Mouse (Mus musculus) telencephalon, adult 2 months (tissue): Measurements from ENCODE around the gene Olfr1444.

Experiments
- DNase-seq: peaks from one replicate; pipeline ENCODE4 v3.0.0-alpha.2; 2011; ENCODE audit warnings: low read depth, low spot score

Gene Olfr1444

DNA sequence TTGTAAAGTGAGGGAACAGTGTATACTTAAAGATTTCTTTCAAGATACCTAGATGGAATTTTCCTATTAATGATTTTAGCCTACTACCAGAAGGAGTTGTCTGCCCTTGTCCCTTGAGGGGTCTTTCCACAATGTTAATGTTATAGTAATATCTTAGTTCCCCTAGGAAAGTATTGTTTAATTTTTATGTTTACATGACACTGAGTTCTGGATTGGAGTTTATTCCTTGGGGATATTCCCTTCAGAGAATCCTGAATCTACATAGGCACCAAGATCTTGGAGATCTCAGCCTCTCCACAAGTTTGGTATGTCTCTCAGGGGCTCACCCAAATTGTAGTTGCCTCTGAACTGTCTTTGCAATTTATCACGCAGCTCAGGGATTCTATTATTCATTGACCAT is at the start of gene Olfr1444:
TSS of gene Olfr1444 (plus strand) at position 301 of the 400 bp plus-strand sequence.
- DNase-seq, result no peak

DNA sequence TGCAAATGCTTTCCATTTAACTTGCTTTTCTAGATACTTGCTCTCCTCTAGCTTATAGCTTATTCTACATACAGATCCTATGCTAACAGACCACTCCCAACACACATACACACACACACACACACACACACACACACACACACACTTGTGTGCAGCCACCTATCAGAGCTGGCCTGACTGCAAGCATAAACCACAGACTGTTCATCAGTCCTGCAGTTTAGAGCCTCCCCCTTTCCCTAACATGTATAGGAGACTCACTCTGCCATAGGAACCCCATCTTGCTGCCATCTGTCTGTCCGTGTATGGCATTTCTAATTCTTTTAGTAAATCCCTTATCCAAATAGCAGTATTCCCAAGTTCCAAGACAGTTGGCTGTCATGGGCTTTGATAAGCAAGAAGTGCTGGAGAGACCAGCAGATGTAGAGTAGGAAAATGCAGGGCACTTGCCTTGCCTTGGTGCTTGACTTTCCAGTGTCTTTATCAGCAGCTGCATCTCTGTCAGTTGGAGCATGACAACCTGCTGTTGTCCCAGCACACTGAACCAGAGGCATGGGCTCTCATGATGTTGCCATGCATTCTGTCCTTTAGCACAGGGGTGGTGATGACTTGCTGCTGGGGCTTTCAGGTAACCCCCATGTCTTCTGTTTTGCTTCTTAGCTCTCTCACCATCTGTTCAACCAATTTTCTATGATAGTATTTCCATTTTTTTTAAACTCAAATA is 44.3 kb upstream of the Olfr1444 start:
- no peak for DNase-seq

DNA sequence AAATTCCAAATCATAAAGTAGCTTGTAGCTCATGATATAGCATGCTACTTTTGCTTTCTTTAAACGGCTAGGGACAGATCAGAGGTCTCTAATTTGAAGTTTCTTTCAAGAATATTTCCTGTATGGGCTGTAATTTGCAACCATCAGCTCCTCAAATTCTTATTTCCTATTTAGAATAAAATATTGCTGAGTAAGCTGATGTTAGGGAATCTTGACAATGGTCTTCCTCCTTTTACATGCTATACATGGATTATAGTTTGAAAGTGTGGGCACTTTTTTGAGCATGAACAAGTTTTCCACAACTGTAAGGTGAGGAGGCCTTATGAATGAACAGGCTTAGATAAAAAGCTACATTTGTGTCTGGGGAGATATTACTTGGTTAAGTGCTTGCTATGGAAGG is 43.2 kb upstream of the Olfr1444 start:
- DNase-seq, result no peak

DNA sequence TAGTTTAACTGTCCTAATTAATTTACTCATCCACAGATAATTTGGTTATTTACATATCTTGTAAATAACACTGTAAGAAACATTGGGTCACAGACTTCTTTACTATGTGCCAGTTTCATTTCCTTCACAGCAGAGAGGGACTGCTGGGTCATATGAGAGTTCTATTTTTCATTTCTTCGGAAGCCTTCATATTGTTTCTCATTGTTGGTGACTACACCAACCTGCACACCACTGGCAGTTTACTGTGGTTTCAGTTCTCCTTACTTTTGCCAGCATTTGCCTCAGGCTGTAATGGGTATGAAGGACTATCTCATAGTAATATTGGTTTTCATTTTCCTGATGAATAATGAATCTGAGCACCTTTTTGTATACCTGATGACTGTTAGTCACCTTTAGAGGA is 38.6 kb upstream of the Olfr1444 start:
- DNase-seq, result no peak

DNA sequence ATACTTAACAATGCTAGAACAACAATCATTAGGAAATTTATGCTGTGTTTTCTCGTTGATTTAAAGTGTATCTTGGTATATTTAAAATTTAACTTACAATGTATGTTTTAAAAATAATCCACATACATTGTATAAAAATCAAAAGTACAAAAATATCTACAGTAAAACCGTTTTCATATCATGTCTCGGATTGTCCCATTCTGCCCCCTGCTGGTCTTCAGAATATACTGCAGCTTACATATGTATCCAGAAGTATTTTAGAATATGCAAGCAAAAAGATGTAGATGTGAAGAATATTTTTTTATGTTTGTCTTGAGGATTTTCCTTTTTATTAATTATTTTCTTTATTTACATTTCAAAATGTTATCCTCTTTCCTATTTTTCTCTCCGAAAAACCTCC is 36.7 kb upstream of the Olfr1444 start:
- DNase-seq, result no peak

DNA sequence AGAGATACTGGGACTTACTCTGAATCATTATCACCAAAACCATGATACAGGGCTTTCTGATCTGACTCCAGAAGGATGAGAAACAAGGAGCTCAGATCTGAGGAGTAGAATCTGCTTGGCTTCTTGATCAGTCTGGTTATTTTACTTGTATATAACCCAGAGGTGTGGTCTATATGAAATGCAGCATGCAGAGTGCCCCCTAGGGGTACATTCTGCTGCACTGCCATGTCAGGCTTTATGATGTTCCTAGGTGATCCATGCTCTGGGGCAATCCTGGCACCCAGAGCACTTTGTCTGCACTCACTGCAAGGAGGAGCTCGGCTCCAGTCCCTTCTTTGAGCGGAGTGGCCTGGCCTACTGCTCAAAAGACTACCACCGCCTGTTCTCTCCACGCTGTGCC is 32.5 kb upstream of the Olfr1444 start:
- no peak for DNase-seq

DNA sequence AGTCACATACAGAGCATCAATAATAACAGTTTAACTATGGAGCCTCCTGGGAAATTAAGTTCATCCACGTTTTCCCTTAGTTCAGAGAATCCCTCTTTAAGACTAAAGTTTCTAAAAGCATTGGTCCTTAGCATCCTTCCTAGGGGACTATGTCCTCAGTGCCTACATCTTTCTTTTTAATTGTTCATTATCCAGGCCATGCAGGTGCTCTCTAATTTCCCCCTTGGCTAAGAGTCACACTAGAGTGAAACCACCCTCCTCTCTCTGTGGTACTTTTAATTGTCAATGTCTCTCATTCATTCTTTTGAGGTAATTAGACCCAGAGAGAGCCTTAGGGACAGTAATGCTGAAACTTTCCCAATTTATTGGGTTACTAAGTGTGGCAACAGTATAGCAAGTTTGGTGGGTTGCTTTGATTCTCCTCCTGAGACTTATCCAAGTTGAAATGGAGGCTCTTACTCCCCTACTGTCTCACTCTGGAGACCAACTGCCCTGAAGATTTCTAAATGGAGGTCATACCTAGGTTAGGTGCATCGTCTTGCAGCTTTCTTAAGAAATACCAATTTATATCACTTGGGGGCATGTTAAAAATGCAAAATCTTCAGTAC is 26.2 kb upstream of the Olfr1444 start:
- no peak for DNase-seq

DNA sequence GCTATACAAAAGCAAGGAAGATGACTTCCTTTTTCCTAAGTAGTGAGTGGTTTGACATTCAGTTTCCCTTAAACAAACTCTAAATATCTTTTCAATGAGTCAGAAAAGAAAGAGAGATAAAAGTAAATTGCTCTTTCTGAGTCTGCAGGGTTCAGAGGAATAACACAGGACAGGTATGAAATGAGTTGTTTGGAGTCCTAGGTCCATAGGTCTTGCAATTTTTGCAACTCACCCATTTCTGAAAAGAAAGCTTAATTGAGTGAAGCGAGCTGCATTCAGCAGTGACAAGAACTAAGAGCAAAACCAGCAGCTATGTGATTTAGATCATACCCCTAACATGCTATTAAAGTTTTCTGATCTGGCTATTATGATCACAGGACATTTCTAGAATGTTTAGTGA is 25.5 kb upstream of the Olfr1444 start:
- DNase-seq, result no peak

DNA sequence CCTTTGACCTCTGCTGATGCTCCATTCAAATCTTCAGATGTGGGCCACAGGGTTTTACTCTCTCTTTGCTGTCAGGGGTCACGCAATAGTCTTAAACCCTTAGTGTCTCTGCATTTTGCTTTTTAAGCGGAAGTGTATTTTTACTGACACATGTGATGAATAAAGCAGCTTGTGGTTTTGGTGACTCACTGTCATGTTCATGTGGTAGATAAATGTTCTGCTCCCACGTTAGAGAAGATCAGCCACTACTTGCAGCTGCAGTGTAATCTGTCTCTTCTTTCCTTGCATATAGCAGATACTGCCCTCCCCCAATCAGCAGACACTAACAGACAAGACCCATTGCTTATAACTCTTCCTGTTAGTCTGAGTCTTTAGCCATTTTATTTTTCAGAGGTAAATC is 23.5 kb upstream of the Olfr1444 start:
- DNase-seq, result peak; percentile 41

DNA sequence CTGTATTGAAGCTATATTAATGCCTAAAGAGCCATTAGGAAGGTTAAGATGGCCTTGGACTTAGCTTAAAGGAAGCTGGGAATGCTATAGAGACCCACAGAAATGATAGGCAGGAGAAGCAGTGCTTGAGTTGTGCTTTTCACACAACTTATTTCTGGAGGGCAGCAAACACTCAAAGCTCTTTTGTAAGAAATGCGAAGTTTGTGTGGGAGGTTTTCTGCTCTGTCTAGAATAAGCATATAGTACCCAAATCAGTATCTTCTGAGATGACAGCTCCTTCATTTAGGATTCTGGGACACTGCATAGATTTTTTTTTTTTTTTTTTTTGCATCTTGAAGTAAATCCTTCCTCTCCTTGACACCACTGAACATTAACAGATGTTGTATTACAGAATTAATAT is 18.6 kb upstream of the Olfr1444 start:
- no peak for DNase-seq

DNA sequence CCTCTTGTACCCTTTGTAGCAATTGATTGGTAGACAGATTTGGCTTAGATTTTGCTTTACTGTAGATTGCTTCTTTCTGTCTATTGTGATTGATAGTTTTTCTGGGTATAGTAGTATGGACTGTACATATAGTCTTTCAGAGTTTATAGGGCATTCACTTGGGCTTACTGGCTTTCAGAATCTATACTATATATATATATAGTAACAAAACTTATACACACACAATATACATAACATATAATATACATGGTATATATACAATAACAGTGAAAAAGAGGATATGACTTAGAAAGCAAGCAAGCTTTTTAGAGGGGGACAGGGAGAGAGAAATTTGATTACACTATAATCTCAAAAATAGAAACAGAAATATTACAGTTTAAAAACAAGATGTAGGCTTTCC is 10.7 kb upstream of the Olfr1444 start, which contains the start of gene Gm5244:
TSS of gene Gm5244 (plus strand) at position 301 of the 400 bp plus-strand sequence.
- DNase-seq, result no peak

DNA sequence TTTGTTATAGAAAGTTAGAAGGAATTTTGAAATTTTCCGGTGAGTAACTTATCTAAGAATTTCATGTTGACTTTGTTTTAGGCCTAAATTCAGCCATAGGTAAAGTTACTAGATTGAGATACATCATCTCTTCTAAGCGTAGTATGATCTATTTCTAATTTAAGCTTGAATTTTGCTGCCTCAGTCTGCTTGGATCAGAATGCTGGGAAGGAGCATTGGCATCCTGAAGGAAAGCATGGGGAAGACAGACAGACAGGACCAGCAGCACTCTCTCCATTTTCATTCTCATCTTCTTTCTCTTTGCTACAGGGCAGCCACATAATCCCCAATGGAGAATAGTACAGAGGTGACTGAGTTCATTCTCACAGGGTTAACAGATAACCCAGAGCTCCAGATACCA is 26.5 kb downstream of the Olfr1444 start, which contains the start of gene Olfr1445:
TSS of gene Olfr1445 (plus strand) at position 301 of the 400 bp plus-strand sequence.
- DNase-seq, result no peak

DNA sequence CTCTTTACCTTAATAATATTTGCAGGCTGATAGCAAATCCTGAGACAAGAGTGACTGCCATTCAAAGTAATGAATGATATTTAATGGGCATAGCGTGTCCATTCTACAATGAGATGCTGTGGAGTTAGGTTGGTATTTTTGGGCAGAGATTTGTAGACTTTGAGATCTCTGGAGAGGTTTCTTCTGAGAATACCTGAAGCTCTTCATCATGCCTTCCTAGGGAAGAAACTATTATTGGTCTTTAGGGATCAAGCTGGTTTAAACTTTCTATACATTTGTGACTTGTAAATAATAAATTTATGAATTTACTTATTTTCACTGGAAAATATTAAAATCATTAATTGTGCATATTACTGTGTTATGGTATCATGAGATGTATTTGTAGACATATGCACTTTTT is 36.3 kb downstream of the Olfr1444 start, which contains the start of gene Olfr1446:
TSS of gene Olfr1446 (minus strand) at position 101 of the 400 bp plus-strand sequence.
- DNase-seq, result no peak

DNA sequence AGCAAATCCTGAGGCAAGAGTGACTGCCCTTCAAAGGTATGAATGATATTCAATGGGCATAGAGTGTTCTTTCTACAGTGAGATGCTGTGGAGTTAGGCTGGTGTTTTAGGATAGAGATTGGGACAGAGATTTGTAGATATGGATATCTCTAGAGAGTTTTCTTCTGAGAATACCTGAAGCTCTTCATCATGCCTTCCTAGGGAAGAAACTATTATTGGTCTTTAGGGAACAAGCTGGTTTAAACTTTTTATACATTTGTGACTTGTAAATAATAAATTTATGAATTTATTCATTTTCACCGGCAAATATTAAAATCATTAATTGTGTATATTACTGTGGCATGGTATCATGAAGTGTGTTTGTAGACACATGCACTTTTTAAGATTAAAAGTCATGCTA is 46.6 kb downstream of the Olfr1444 start, which contains the start of gene Olfr1447:
TSS of gene Olfr1447 (minus strand) at position 101 of the 400 bp plus-strand sequence.
- DNase-seq, result no peak
